Mouse (Mus musculus): Measurements from ENCODE around the gene Eme2.

Gene Eme2

GRCm38 (mm10) chr17:24877336-24878116, 17.4 kb downstream of the Eme2 start:
- CTCF ChIA-PET, result no interaction called here

- CTCF ChIA-PET, result no interaction called here
Observed at GRCm38 (mm10) chr17:24874989-24875388, 19.9 kb downstream of the Eme2 start.

DNA sequence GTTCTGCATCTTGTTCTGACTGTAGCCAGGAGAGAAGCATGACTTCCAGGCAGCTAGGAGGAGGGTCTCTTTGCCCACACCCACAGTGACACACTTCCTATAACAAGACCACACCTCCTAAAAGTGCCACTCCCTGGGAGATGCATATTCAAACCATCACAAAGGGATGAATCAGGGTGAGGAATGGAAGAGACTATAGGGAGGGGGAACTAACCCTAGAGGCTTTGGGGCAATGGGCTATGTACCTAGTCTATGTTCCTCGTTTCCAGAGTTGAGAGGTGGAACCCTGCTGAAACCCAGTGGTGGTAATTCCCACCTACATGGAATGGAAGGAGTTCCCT, 20.5 kb downstream of the Eme2 start:
- CTCF ChIA-PET, result no interaction called here

DNA sequence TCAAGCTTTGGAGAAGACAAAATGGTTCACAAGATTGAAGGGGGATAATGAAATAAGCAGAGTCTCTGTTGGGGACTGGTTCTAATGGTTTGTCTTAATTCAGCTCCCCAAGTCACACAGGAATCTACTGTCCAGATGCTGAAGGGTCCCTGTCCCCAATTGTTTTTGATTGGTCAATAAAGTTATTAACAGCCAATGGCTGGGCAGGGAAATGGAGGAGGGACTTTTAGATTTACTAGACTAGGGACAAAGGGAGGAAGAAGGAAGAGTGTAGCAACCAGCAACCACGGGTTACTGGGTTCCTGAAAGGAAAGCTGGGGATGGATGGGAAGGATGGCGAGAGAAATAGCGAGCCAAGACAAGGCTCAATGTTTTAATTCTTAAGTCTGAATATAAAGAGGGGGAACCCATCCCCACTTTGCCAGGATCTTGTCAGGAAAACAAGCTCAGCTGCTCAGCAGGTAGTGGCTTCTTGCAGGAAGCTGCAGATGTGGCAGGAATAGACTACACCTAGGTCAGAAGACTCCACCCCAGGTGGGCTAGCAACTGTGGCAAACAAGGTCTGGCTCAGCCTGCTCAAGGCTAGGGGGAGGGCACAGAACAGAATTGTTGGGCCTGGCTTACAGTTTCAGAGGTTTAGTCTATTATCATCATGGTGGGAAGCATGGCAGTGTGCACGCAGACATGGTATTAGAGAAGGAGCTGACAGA, 21.0 kb downstream of the Eme2 start:
- CTCF ChIA-PET, result no interaction called here

GRCm38 (mm10) chr17:24867914-24868313, 27.0 kb downstream of the Eme2 start:
- CTCF ChIA-PET, result no interaction called here

- CTCF ChIA-PET, result no interaction called here
Observed at GRCm38 (mm10) chr17:24865776-24866175, 29.1 kb downstream of the Eme2 start, which contains the start of gene Igfals. Gene Igfals, plus strand, starts transcription at chr17:24865997.

DNA sequence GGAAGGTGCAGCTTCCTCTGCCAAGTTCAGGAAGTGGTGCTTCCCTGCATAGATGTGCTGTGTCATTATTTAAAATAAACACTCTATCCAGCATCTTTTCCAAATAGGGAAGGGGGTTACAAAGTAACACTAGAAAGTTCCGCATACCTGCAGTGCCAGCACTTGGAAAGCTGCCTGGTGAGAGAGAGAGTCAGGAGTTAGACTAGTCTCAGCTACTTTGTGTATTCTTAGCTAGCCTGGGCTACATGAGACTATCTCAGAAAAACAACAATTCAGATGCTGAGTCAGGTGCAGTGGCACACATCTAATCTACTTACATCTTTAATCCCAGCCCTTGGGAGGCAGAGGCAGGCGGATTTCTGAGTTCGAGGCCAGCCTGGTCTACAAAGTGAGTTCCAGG, 33.1 kb downstream of the Eme2 start:
- CTCF ChIA-PET, result no interaction called here

DNA sequence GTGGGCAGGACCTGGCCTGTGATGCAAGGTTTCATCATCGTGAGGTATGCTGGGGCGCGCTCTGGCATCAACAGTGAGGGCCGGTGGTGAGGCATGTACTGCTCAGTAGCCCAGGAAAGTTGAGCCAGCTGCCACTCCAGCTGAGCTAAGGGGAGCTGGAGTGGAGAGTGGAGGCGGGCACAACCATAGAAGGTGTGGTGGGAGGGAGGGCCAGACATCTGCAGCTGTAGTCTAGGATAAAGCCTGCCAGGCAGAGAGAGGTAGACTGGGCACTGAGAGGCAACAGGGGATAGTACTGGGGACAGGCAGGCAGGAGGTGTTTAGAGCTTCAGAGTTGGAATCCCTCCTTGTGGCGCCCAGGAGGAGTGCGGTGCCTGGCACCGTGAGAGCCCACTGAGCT, 34.8 kb downstream of the Eme2 start:
- CTCF ChIA-PET, result no interaction called here

DNA sequence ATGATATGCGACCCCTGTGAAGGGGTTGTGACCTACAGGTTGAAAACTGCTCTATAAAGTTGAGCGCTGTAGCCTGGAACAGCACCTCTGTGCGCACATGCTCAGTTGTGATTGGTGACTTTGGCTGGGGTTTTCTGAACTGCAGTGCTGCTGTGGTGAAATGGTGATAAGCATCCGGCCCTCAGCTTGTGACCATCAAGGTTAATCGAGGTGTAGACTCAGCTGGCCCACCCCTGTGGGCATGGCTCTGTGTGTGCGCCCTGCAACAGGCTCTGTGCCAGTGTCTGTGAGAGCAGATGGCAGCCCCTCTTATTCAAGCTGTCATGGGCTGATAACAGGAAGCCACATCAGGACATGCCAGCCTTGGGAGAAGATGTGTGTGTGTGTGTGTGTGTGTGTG, 35.9 kb downstream of the Eme2 start:
- CTCF ChIA-PET, result no interaction called here

GRCm38 (mm10) chr17:24857831-24858470, 36.9 kb downstream of the Eme2 start:
- CTCF ChIA-PET, result no interaction called here

DNA sequence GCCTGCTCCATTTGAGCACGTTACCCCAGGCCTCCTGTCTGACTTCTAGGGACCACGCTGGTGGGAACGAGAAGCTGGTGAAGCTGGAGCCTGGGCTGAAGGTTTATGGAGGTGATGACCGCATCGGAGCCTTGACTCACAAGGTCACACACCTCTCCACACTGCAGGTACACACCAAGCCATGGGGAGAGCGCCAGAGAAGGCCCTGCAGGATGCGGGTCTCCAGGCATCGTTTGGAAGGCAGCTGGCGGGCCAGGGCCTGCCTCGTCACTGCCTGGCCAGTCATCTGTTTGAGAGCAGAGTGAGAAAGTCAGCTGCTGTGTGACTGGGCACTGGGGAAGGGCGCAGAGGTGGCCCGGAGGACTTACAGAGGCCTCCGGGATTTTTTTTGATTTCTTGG, 38.3 kb downstream of the Eme2 start:
- CTCF ChIA-PET, result no interaction called here

DNA sequence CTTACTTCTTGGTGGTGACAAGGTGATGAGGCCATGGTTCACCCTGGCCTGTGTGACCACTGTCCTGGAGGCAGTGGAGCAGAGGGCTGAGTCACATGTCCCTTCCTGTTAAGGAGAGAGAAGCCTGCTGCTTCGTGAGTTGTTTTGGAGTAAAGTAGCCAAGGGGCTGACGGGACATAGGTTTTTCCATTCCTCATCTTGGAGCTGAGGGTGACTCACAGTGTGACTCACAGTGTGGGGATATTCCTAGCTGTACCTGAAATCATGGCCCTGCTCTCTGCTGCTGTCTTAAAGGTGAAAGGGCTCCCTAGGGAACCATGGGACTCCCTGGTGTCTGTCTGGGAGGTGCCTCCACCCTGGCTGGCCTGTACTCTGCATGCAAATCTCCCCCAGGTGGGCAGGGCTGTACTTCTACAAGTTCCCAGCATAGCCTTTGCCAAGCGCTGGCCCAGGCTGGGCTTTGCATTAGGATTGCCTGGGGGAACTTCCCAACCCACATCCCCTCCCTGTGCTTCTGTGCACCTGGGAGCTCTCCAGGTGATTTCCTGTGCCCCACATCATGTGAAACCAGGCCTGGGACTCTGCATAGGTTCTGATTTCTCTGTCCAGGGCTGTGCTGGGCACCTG, 38.9 kb downstream of the Eme2 start:
- CTCF ChIA-PET, result no interaction called here

DNA sequence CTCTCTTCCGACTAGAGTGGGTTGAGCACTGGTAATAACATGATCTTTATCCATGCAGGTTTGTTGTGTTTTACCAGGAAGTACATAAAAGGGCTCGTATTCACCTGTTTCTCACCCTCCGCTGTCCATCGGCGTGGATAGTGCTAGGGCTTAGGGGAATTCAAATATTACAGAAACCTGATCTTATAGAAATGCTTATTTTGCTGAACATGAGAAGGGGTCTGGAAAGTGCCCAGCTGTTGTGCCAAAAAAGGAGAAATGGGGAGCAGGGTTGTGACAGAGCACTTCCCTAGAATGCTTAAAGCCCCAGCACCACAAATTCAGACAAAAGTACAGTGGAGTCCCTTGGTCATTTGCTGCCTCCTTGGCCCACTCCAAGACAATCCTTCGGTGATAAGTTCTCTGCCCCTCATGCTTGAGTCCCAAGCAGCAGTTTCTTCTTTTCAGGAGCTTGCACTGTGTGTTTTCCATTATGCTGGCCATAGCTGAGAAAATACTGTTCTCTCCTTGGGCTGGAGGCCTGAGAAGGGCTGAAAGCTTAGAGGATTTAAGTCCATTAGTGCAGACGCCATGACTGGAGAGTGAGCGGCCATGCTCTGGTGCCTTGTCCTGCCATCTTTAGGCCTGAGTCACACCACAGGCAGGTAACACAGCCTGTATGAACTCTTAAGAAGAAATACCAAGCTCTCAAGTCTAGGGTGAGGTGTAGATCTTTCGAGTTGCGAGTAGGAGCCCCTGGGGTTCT, 43.3 kb downstream of the Eme2 start:
- CTCF ChIA-PET, result interaction anchor here (1.1 kb wide), 1 partner anchor 31 kb away, joined by 4 read pairs; no protein-coding TSS in a partner anchor

GRCm38 (mm10) chr17:24850773-24851127, 44.1 kb downstream of the Eme2 start:
- CTCF ChIA-PET, result interaction anchor here (1.1 kb wide), 1 partner anchor 31 kb away, joined by 4 read pairs; no protein-coding TSS in a partner anchor

DNA sequence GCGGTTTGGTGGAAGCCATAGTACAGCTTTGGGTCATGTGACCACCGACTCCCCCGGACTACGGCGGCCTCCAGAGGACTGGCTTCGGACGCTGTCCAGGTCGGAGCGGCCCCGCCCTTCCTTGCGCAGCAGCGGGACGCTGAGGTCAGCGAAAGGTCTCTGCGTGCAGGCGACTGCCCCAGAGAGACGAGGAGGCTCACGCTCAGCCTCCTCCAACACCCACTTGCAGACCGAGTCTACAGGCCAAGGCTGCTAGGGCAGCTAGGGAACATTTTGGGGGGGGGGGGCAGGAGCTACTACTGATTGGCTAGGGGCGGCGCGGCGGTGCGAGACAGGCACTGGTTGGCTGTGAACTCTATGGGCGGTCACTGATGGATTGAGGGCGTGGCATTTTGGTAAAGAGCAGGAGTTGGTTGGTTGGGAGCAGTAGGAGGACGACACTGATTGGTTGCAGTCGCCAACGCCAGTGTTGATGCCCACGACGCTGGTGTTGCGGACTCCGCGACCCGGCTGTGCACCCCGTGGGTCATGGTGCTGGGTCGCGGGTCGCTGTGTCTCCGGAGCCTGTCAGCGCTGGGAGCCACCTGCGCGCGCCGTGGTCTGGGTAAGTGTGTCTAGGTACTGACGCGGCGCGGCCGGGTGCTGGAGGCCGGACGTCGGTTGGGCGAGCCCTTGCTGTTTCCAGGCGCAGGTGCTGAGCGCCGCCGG, 44.7 kb downstream of the Eme2 start, which contains the start of gene Fahd1:
TSS of gene Fahd1 (minus strand) at position 300 of the 708 bp plus-strand sequence.
- CTCF ChIA-PET, result interaction anchor here (1.1 kb wide), 1 partner anchor 32 kb away, joined by 4 read pairs; no protein-coding TSS in a partner anchor

DNA sequence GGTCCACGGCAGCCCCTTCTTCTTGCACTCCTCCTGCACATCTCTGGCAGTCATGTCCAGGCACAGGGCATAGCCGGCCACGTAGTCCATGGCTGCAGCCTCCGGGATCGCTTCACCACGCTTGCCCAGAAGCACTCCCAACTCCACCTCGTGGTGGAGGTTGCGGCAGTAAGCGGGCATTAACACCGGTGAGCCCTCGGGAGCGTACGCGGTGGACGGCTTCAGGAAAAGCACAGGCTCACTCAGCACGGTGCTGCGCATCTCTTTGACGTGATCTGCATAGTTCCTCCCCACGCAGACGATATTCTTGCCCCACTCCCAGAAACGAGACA, 45.2 kb downstream of the Eme2 start:
- CTCF ChIA-PET, result no interaction called here

DNA sequence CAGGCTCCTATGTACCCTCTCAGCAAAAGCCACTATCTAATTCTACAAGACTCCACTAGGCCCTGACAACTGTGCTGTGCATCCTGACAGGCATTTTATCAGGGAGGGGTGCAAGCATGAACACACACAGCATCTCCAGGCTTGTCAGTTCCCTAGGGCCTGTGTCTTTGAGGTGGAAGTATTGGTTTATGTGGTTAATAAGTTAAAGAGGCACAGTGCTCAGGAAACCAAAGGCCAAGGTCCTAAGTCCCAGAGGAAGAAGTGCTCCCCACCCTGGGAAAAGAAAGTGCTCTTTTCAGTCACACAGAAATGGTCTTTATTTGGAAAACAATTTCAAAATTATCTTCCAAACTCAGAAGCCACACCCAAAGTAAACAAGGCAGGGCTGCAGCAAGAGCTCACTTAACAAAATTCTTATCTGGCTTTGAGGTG, 46.3 kb downstream of the Eme2 start:
- CTCF ChIA-PET, result interaction anchor here (0.7 kb wide), 1 partner anchor 384 kb away, joined by 3 read pairs; no protein-coding TSS in a partner anchor

GRCm38 (mm10) chr17:24847386-24847785, 47.5 kb downstream of the Eme2 start:
- CTCF ChIA-PET, result no interaction called here

DNA sequence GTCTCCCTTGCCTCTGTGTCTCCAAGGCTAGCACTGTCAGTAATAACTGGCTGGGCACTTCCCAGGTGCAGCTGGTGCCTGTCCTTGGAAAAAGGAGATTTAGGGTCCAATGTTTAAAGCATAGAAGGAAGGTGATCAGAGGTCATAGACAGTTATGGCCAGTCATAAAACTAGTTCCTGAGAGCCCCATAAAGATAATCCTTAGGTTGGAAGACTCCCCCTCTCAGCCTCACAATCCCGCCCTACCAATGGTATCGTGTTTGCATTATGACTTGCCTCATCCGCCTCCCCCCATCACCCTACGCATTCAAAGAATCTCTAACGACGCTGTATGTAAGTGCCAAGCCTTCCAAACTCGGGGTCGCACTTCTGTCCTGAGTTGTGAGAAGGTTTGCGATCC, 50.4 kb downstream of the Eme2 start:
- CTCF ChIA-PET, result no interaction called here

- CTCF ChIA-PET, result no interaction called here
Observed at GRCm38 (mm10) chr17:24842631-24843030, 52.3 kb downstream of the Eme2 start.

- CTCF ChIA-PET, result interaction anchor here (0.6 kb wide), 1 partner anchor 382 kb away, joined by 3 read pairs; no protein-coding TSS in a partner anchor
Observed at GRCm38 (mm10) chr17:24841133-24841532, 53.8 kb downstream of the Eme2 start.

All from spleen, embryonic (tissue).